Mouse (Mus musculus): ENCODE results near the gene Ttc21b. TPM values are rescaled to one million over a fixed set of nuclear protein-coding genes. Genes with fewer than 3 reads are reported as not detected.
A peak's percentile ranks its signal among the peaks of the same experiment; 100 is the strongest.

The Ttc21b gene
- polyA plus RNA-seq (2012; rRNA removed), result 3.0 and 3.4 TPM in 2 replicates

- H3K27ac ChIP-seq (ENCODE audit: control insufficient read depth, insufficient read depth, low read length), result no peak within 1 kb of the TSS
- H3K4me3 ChIP-seq (ENCODE audit: control insufficient read depth, insufficient read depth, low read length), result peak within 1 kb of the TSS; percentile 78
- H3K4me1 ChIP-seq (replicated peaks; ENCODE audit: control insufficient read depth, insufficient read depth, low read length), result peaks cover 2% of the 10 kb centered on the region
- no peaks in the 10 kb centered on the region for H3K27me3 ChIP-seq (ENCODE audit: control insufficient read depth, insufficient read depth, low read length)
- TF ChIP-seq POLR2A (IDR thresholded peaks at IDR 0.05; ENCODE audit: control insufficient read depth, extremely low read depth, insufficient read depth, low read length, poor library complexity) (peak; percentile 57; the same call in 1 of the 2 replicates), CTCF (IDR thresholded peaks at IDR 0.05; ENCODE audit: borderline replicate concordance, control insufficient read depth, extremely low read depth, insufficient read depth, low read length, poor library complexity) (peak; percentile 42; the same call in 1 of the 2 replicates)
- H3K36me3 ChIP-seq (ENCODE audit: control insufficient read depth, insufficient read depth, low read length), result no peaks in the 10 kb centered on the region
- under 1% methylated on average over 56 of the region's 56 CpGs for WGBS
- peak; percentile 97 for DNase-seq
These were observed at the start of gene Ttc21b for GRCm38 (mm10) chr2:66256220-66257131. Gene Ttc21b (minus strand): TSS chr2:66256617.

DNA sequence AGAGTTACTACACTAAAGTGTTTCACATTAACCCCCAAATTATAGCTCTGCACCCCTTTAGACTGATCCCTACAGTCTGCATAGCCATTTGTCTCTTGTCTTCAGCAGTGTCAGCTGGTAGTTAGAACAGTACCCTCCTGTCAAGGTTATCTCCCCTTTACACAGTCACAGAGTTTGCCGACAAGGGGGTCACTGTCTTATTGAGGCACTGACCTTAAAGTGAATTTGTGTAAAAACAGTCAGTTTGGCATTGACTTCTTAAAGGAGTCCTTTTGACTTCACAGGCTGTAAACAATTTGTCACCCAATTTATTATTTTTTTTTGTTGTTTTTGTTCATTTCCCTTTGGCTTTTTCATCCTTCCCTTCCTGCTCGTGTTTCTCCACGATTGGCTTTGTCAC lies 16.1 kb upstream of the Ttc21b start:
- no peaks in the 10 kb centered on the region for H3K4me1 ChIP-seq (replicated peaks; ENCODE audit: control insufficient read depth, insufficient read depth, low read length)
- no peak for TF ChIP-seq POLR2A (IDR thresholded peaks at IDR 0.05; ENCODE audit: control insufficient read depth, extremely low read depth, insufficient read depth, low read length, poor library complexity)
- TF ChIP-seq CTCF (IDR thresholded peaks at IDR 0.05; ENCODE audit: borderline replicate concordance, control insufficient read depth, extremely low read depth, insufficient read depth, low read length, poor library complexity), result no peak
- no peaks in the 10 kb centered on the region for H3K36me3 ChIP-seq (ENCODE audit: control insufficient read depth, insufficient read depth, low read length)
- no peak for DNase-seq
- H3K27me3 ChIP-seq (ENCODE audit: control insufficient read depth, insufficient read depth, low read length), result no peaks in the 10 kb centered on the region
- H3K27ac ChIP-seq (ENCODE audit: control insufficient read depth, insufficient read depth, low read length), result no peak overlapping the region
- no peak overlapping the region for H3K4me3 ChIP-seq (ENCODE audit: control insufficient read depth, insufficient read depth, low read length)
- WGBS, result 90% methylated on average over 3 of the region's 3 CpGs

DNA sequence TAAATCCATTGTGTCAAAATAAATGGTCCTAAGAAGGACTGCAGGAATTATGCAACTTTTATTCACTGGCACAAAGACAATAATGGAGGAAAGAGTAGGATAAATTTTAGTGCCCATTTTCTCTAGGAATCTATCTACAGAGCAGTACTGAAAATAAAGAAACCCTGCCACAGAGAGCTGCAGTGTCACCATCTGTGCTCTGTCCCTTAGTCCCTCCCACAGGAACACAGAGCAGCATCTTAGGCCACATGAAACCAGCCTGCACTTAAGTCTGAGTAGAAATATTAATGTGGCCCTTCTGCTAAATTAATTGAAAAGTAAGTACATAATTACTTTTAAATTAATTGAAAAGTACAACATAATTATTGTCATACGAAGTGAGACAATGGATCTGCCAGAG lies 12.4 kb downstream of the Ttc21b start:
- Histone ChIP-seq H3K36me3 (ENCODE audit: control insufficient read depth, insufficient read depth, low read length) (peaks cover 9% of the 10 kb centered on the region; the same call in 1 of the 2 replicates), H3K4me3 (ENCODE audit: control insufficient read depth, insufficient read depth, low read length) (no peak overlapping the region), H3K27ac (ENCODE audit: control insufficient read depth, insufficient read depth, low read length) (no peak overlapping the region), H3K27me3 (ENCODE audit: control insufficient read depth, insufficient read depth, low read length) (no peaks in the 10 kb centered on the region), H3K4me1 (replicated peaks; ENCODE audit: control insufficient read depth, insufficient read depth, low read length) (no peaks in the 10 kb centered on the region)
- no peak for DNase-seq
- TF ChIP-seq CTCF (IDR thresholded peaks at IDR 0.05; ENCODE audit: borderline replicate concordance, control insufficient read depth, extremely low read depth, insufficient read depth, low read length, poor library complexity) (no peak), POLR2A (IDR thresholded peaks at IDR 0.05; ENCODE audit: control insufficient read depth, extremely low read depth, insufficient read depth, low read length, poor library complexity) (no peak)
- WGBS, result 100% methylated on average over 1 of the region's 1 CpGs

DNA sequence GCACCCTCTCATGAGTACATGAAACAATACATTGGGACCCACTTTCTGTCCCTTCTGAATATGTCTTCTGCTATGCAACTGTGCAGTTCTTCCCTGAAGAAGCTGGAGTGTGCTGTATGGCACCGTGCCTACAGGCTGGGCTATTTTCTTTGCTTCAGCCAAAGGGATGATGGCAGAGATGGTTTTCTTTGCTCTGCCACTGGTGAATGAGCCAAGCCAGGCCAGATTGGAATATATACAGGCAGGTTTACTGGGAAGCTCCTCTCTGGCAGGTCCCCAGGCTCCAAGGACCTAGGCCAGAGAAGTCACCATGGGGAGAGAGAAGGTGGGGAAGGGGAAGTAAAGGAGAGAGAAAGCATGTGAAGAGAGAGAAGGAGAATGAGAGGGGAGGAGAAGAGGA lies 16.1 kb downstream of the Ttc21b start:
- TF ChIP-seq CTCF (IDR thresholded peaks at IDR 0.05; ENCODE audit: borderline replicate concordance, control insufficient read depth, extremely low read depth, insufficient read depth, low read length, poor library complexity) (no peak), POLR2A (IDR thresholded peaks at IDR 0.05; ENCODE audit: control insufficient read depth, extremely low read depth, insufficient read depth, low read length, poor library complexity) (no peak)
- no peak overlapping the region for H3K27ac ChIP-seq (ENCODE audit: control insufficient read depth, insufficient read depth, low read length)
- no peaks in the 10 kb centered on the region for H3K27me3 ChIP-seq (ENCODE audit: control insufficient read depth, insufficient read depth, low read length)
- no peak for DNase-seq
- no peaks in the 10 kb centered on the region for H3K4me1 ChIP-seq (replicated peaks; ENCODE audit: control insufficient read depth, insufficient read depth, low read length)
- no peak overlapping the region for H3K4me3 ChIP-seq (ENCODE audit: control insufficient read depth, insufficient read depth, low read length)
- no peaks in the 10 kb centered on the region for H3K36me3 ChIP-seq (ENCODE audit: control insufficient read depth, insufficient read depth, low read length)
- 97% methylated on average over 1 of the region's 1 CpGs for WGBS

DNA sequence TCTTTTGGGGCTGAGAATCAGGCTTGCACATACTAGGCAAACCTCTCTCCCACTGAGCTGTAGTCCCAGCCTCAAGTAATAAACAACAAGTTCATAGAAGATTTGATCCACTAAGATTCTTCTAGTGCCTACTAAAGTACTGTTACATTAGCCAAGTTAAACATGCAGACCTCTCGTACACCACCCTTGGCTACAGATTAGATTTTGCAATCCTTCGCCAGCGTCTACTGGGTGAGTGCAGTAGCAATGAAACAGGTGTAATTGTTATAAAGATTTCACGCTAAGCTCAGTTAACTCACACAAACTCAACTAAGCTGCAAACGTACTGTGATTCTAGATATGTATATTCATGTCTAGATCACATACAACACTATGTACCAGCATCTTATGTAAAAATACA lies 17.5 kb downstream of the Ttc21b start:
- no peaks in the 10 kb centered on the region for H3K4me1 ChIP-seq (replicated peaks; ENCODE audit: control insufficient read depth, insufficient read depth, low read length)
- WGBS, result 95% methylated on average over 5 of the region's 5 CpGs
- TF ChIP-seq POLR2A (IDR thresholded peaks at IDR 0.05; ENCODE audit: control insufficient read depth, extremely low read depth, insufficient read depth, low read length, poor library complexity), result no peak
- TF ChIP-seq CTCF (IDR thresholded peaks at IDR 0.05; ENCODE audit: borderline replicate concordance, control insufficient read depth, extremely low read depth, insufficient read depth, low read length, poor library complexity), result no peak
- H3K27ac ChIP-seq (ENCODE audit: control insufficient read depth, insufficient read depth, low read length), result no peak overlapping the region
- no peak for DNase-seq
- no peaks in the 10 kb centered on the region for H3K36me3 ChIP-seq (ENCODE audit: control insufficient read depth, insufficient read depth, low read length)
- no peaks in the 10 kb centered on the region for H3K27me3 ChIP-seq (ENCODE audit: control insufficient read depth, insufficient read depth, low read length)
- H3K4me3 ChIP-seq (ENCODE audit: control insufficient read depth, insufficient read depth, low read length), result no peak overlapping the region

GRCm38 (mm10) chr2:66220954-66221353 lies 35.5 kb downstream of the Ttc21b start:
- TF ChIP-seq CTCF (IDR thresholded peaks at IDR 0.05; ENCODE audit: borderline replicate concordance, control insufficient read depth, extremely low read depth, insufficient read depth, low read length, poor library complexity), result no peak
- TF ChIP-seq POLR2A (IDR thresholded peaks at IDR 0.05; ENCODE audit: control insufficient read depth, extremely low read depth, insufficient read depth, low read length, poor library complexity), result no peak

More at GRCm38 (mm10) chr2:66220954-66221353, 35.5 kb downstream of the Ttc21b start:
- Histone ChIP-seq H3K27me3 (ENCODE audit: control insufficient read depth, insufficient read depth, low read length) (no peaks in the 10 kb centered on the region), H3K4me3 (ENCODE audit: control insufficient read depth, insufficient read depth, low read length) (no peak overlapping the region), H3K4me1 (replicated peaks; ENCODE audit: control insufficient read depth, insufficient read depth, low read length) (no peaks in the 10 kb centered on the region), H3K27ac (ENCODE audit: control insufficient read depth, insufficient read depth, low read length) (no peak overlapping the region), H3K36me3 (ENCODE audit: control insufficient read depth, insufficient read depth, low read length) (no peaks in the 10 kb centered on the region)
- WGBS, result 96% methylated on average over 7 of the region's 7 CpGs
- no peak for DNase-seq

All from thymus, adult 2 months (tissue).